ENCODE assay signal across 16 mouse cellular contexts in genomic region chr19:5781532-5781931, GRCm38 (mm10). TPM values are rescaled to one million over a fixed set of nuclear protein-coding genes. Genes with fewer than 3 reads are reported as not detected.
DNase-seq lines count a peak whose midpoint lies in the region; ATAC-seq lines count a peak whose summit lies in the region.
"Had no signal": no experiment of that assay in that cellular context is flagged by ENCODE, and none has a peak within 500 bp of the region (broad histone marks: within the 10 kb centered on the region; RNA-seq: fewer than 3 reads in every experiment).

No protein-coding gene starts in this region.

- H3K27ac ChIP-seq in lung, embryonic 16.5 days (ENCODE audit: low read length) = peak overlapping the region; percentile 48
- H3K27ac ChIP-seq: embryonic facial prominence, embryonic 12.5 days; forebrain, embryonic 15.5 days; hindbrain, embryonic 15.5 days had no signal

- H3K9ac ChIP-seq in lung, embryonic 16.5 days (ENCODE audit: low read length) = no peak overlapping the region
- H3K9ac ChIP-seq: embryonic facial prominence, embryonic 12.5 days; forebrain, embryonic 15.5 days; heart, embryonic 12.5 days; hindbrain, embryonic 15.5 days had no signal

- H3K4me1 ChIP-seq in lung, embryonic 16.5 days (replicated peaks; ENCODE audit: control insufficient read depth, insufficient read depth, low read length) = peaks cover 4% of the 10 kb centered on the region
- H3K4me1 ChIP-seq: embryonic facial prominence, embryonic 12.5 days; forebrain, embryonic 15.5 days; hindbrain, embryonic 15.5 days had no signal

- peak; percentile 64 for ATAC-seq in lung, embryonic 16.5 days (ENCODE audit: low read depth)
- ATAC-seq: forebrain, embryonic 15.5 days had no signal

- no peak overlapping the region for H3K4me3 ChIP-seq in lung, embryonic 16.5 days (ENCODE audit: low read length)
- H3K4me3 ChIP-seq: embryonic facial prominence, embryonic 12.5 days; forebrain, embryonic 15.5 days; heart, embryonic 12.5 days; hindbrain, embryonic 15.5 days had no signal

- H3K27me3 ChIP-seq in lung, embryonic 16.5 days (ENCODE audit: control insufficient read depth, insufficient read depth, low read depth, low read length) = no peaks in the 10 kb centered on the region
- H3K27me3 ChIP-seq: embryonic facial prominence, embryonic 12.5 days; forebrain, embryonic 15.5 days; heart, embryonic 12.5 days; hindbrain, embryonic 15.5 days had no signal

- DNase-seq in adrenal gland, postnatal 14 days = peak; percentile 6
- no peak for DNase-seq in adrenal gland, adult 18-20 months (ENCODE audit: low spot score in 2 of 2)
- peak; percentile 90 for DNase-seq in lung, postnatal 25 days (ENCODE audit: low spot score)
- DNase-seq in kidney, adult 18-20 months = no peak
- no peak for DNase-seq in cerebellum, adult 18-20 months
- DNase-seq in spleen, adult 18-20 months = no peak
- DNase-seq: adrenal gland, adult 2 months; cerebellum, adult 11 months; cerebellum, adult 9-10 months; cerebellum, postnatal 25 days; gastrocnemius, postnatal 14 days had no signal

- H3K4me2 ChIP-seq in lung, embryonic 16.5 days (ENCODE audit: low read depth, low read length) = no peak overlapping the region
- H3K4me2 ChIP-seq: embryonic facial prominence, embryonic 12.5 days; forebrain, embryonic 15.5 days; heart, embryonic 12.5 days; hindbrain, embryonic 15.5 days had no signal

- H3K9me3 ChIP-seq in lung, embryonic 16.5 days (ENCODE audit: control insufficient read depth, low read length) = no peaks in the 10 kb centered on the region
- H3K9me3 ChIP-seq: embryonic facial prominence, embryonic 12.5 days; forebrain, embryonic 15.5 days; heart, embryonic 12.5 days; hindbrain, embryonic 15.5 days had no signal

- no peaks in the 10 kb centered on the region for H3K36me3 ChIP-seq in lung, embryonic 16.5 days (ENCODE audit: control insufficient read depth, insufficient read depth, low read length)
- H3K36me3 ChIP-seq: embryonic facial prominence, embryonic 12.5 days; forebrain, embryonic 15.5 days; heart, embryonic 12.5 days; hindbrain, embryonic 15.5 days had no signal

- 55% methylated on average over 6 of the region's 6 CpGs for WGBS in lung, embryonic 16.5 days

RNA-seq across cellular contexts. Expression of gene Scyl1, which starts 10.3 kb away (rescaled TPM):
- total RNA-seq in adrenal gland, postnatal 14 days (2021) = 87.4 and 92.1 TPM in 2 replicates
- total RNA-seq in adrenal gland, adult 18-20 months (2021) = 100 to 1,000 TPM in 1 of 2 experiments, 10 to 100 TPM in 1; 92.3 to 105 TPM
- polyA plus RNA-seq in lung, embryonic 16.5 days (2015; fragmentation: Nextera tagmentation; extraction: Ambion mirVana) = 76.3 and 83.2 TPM in 2 replicates

RNA-seq across cellular contexts. Expression of gene Ltbp3, which starts 40.8 kb away (rescaled TPM):
- 212 and 214 TPM in 2 replicates for total RNA-seq in adrenal gland, postnatal 14 days (2021)
- 100 to 1,000 TPM; 241 to 252 TPM for total RNA-seq in adrenal gland, adult 18-20 months (2021)
- 52.3 and 61.9 TPM in 2 replicates for polyA plus RNA-seq in lung, embryonic 16.5 days (2015; fragmentation: Nextera tagmentation; extraction: Ambion mirVana)

RNA-seq across cellular contexts. Expression of gene Fam89b, which starts 52.1 kb away (rescaled TPM):
- total RNA-seq in adrenal gland, postnatal 14 days (2021) = 41.3 and 50.4 TPM in 2 replicates
- 10 to 100 TPM; 42.9 to 61.5 TPM for total RNA-seq in adrenal gland, adult 18-20 months (2021)
- polyA plus RNA-seq in lung, embryonic 16.5 days (2015; fragmentation: Nextera tagmentation; extraction: Ambion mirVana) = 89.1 and 92.9 TPM in 2 replicates

RNA-seq across cellular contexts. Expression of gene Ehbp1l1, which starts 55.4 kb away (rescaled TPM):
- total RNA-seq in adrenal gland, postnatal 14 days (2021) = 29.1 and 29.3 TPM in 2 replicates
- 10 to 100 TPM; 33.5 to 45.6 TPM for total RNA-seq in adrenal gland, adult 18-20 months (2021)
- 25.3 and 25.9 TPM in 2 replicates for polyA plus RNA-seq in lung, embryonic 16.5 days (2015; fragmentation: Nextera tagmentation; extraction: Ambion mirVana)

Comparison
In these comparisons a context has a peak if more than half of its experiments do, and no peak if none do; other contexts are left out.
1. DNase-seq: peak in adrenal gland, postnatal 14 days (single experiment) and lung, postnatal 25 days (single experiment); none in adrenal gland, adult 18-20 months (0 of 2), kidney, adult 18-20 months (single experiment), cerebellum, adult 18-20 months (0 of 2) and spleen, adult 18-20 months (0 of 2).